Mouse (Mus musculus): ENCODE results near the gene Slc1a4. TPM values are rescaled to one million over a fixed set of nuclear protein-coding genes. Genes with fewer than 3 reads are reported as not detected.

Slc1a4 gene
- polyA plus RNA-seq, 1 experiment from 2014 or later: 19.1 TPM

- Histone ChIP-seq H3K27ac (no peak overlapping the region), H3K27me3 (no peaks in the 10 kb centered on the region), H3K9me3 (no peaks in the 10 kb centered on the region), H3K4me3 (no peak overlapping the region), H3K36me3 (no peaks in the 10 kb centered on the region), H3K4me1 (no peaks in the 10 kb centered on the region), H3K4me2 (no peak overlapping the region), H3K9ac (no peak overlapping the region)
- ATAC-seq (ENCODE audit: insufficient number of reproducible peaks, low FRiP score, low TSS enrichment, low read depth): no peak
- WGBS: 89% methylated on average over 4 of the region's 4 CpGs
These were observed 11.4 kb upstream of the Slc1a4 start for GRCm38 (mm10) chr11:20343952-20344351.

- H3K4me2 ChIP-seq: no peak overlapping the region
- no peaks in the 10 kb centered on the region for H3K9me3 ChIP-seq
- no peak overlapping the region for H3K9ac ChIP-seq
- no peaks in the 10 kb centered on the region for H3K36me3 ChIP-seq
- H3K4me1 ChIP-seq: no peaks in the 10 kb centered on the region
- no peak overlapping the region for H3K27ac ChIP-seq
- H3K4me3 ChIP-seq: no peak overlapping the region
- WGBS: 35% methylated on average over 1 of the region's 1 CpGs
- H3K27me3 ChIP-seq: no peaks in the 10 kb centered on the region
- ATAC-seq (ENCODE audit: insufficient number of reproducible peaks, low FRiP score, low TSS enrichment, low read depth): no peak
These were observed 9.1 kb upstream of the Slc1a4 start for GRCm38 (mm10) chr11:20341598-20341997.

GRCm38 (mm10) chr11:20338703-20339102 is 6.2 kb upstream of the Slc1a4 start:
- Histone ChIP-seq H3K27ac (no peak overlapping the region), H3K9me3 (no peaks in the 10 kb centered on the region), H3K4me2 (no peak overlapping the region), H3K4me1 (no peaks in the 10 kb centered on the region), H3K27me3 (no peaks in the 10 kb centered on the region), H3K9ac (no peak overlapping the region), H3K4me3 (no peak overlapping the region), H3K36me3 (no peaks in the 10 kb centered on the region)
- WGBS: 77% methylated on average over 2 of the region's 2 CpGs
- no peak for ATAC-seq (ENCODE audit: insufficient number of reproducible peaks, low FRiP score, low TSS enrichment, low read depth)

GRCm38 (mm10) chr11:20334301-20334700 is 1.8 kb upstream of the Slc1a4 start:
- no peak overlapping the region for H3K9ac ChIP-seq
- no peaks in the 10 kb centered on the region for H3K36me3 ChIP-seq
- H3K9me3 ChIP-seq: no peaks in the 10 kb centered on the region
- no peak for ATAC-seq (ENCODE audit: insufficient number of reproducible peaks, low FRiP score, low TSS enrichment, low read depth)
- H3K27me3 ChIP-seq: no peaks in the 10 kb centered on the region
- H3K4me2 ChIP-seq: no peak overlapping the region
- WGBS: 26% methylated on average over 1 of the region's 1 CpGs
- no peak overlapping the region for H3K4me3 ChIP-seq
- peaks cover 18% of the 10 kb centered on the region for H3K4me1 ChIP-seq
- no peak overlapping the region for H3K27ac ChIP-seq

- peak; percentile 2 for ATAC-seq (ENCODE audit: insufficient number of reproducible peaks, low FRiP score, low TSS enrichment, low read depth)
- Histone ChIP-seq H3K9me3 (no peaks in the 10 kb centered on the region), H3K9ac (peak overlapping the region; percentile 61), H3K4me3 (peak overlapping the region; percentile 66), H3K27me3 (no peaks in the 10 kb centered on the region), H3K4me2 (peak overlapping the region; percentile 95), H3K27ac (peak overlapping the region; percentile 91), H3K36me3 (no peaks in the 10 kb centered on the region), H3K4me1 (peaks cover 18% of the 10 kb centered on the region)
- under 1% methylated on average over 61 of the region's 61 CpGs for WGBS
These were observed 599 bp downstream of the Slc1a4 start for GRCm38 (mm10) chr11:20331690-20332537.

GRCm38 (mm10) chr11:20331027-20331689 is 1.4 kb downstream of the Slc1a4 start:
- Histone ChIP-seq H3K4me2 (peak overlapping the region; percentile 95), H3K36me3 (no peaks in the 10 kb centered on the region), H3K9ac (peak overlapping the region; percentile 61; the same call in 1 of the 2 replicates), H3K27ac (peak overlapping the region; percentile 91; the same call in 1 of the 2 replicates), H3K27me3 (no peaks in the 10 kb centered on the region), H3K4me1 (peaks cover 18% of the 10 kb centered on the region), H3K9me3 (no peaks in the 10 kb centered on the region), H3K4me3 (peak overlapping the region; percentile 66)
- no peak for ATAC-seq (ENCODE audit: insufficient number of reproducible peaks, low FRiP score, low TSS enrichment, low read depth)
- WGBS: 28% methylated on average over 9 of the region's 9 CpGs

- no peak for ATAC-seq (ENCODE audit: insufficient number of reproducible peaks, low FRiP score, low TSS enrichment, low read depth)
- H3K36me3 ChIP-seq: no peaks in the 10 kb centered on the region
- no peak overlapping the region for H3K27ac ChIP-seq
- no peak overlapping the region for H3K9ac ChIP-seq
- no peaks in the 10 kb centered on the region for H3K9me3 ChIP-seq
- no peak overlapping the region for H3K4me3 ChIP-seq
- WGBS: 90% methylated on average over 5 of the region's 5 CpGs
- H3K4me1 ChIP-seq: peaks cover 18% of the 10 kb centered on the region
- H3K4me2 ChIP-seq: no peak overlapping the region
- H3K27me3 ChIP-seq: no peaks in the 10 kb centered on the region
These were observed 2.8 kb downstream of the Slc1a4 start for GRCm38 (mm10) chr11:20329711-20330110.

- Histone ChIP-seq H3K9ac (no peak overlapping the region), H3K36me3 (no peaks in the 10 kb centered on the region), H3K4me1 (peaks cover 18% of the 10 kb centered on the region), H3K4me2 (no peak overlapping the region), H3K9me3 (no peaks in the 10 kb centered on the region), H3K4me3 (no peak overlapping the region), H3K27me3 (no peaks in the 10 kb centered on the region), H3K27ac (no peak overlapping the region)
- 74% methylated on average over 6 of the region's 6 CpGs for WGBS
- ATAC-seq (ENCODE audit: insufficient number of reproducible peaks, low FRiP score, low TSS enrichment, low read depth): no peak
These were observed 3.7 kb downstream of the Slc1a4 start for GRCm38 (mm10) chr11:20328771-20329170.

GRCm38 (mm10) chr11:20326328-20326995 is 6.1 kb downstream of the Slc1a4 start:
- no peak overlapping the region for H3K4me2 ChIP-seq
- no peak for ATAC-seq (ENCODE audit: insufficient number of reproducible peaks, low FRiP score, low TSS enrichment, low read depth)

GRCm38 (mm10) chr11:20325073-20325694 is 7.3 kb downstream of the Slc1a4 start:
- Histone ChIP-seq H3K27ac (no peak overlapping the region), H3K4me3 (no peak overlapping the region), H3K4me2 (no peak overlapping the region), H3K9ac (no peak overlapping the region), H3K9me3 (no peaks in the 10 kb centered on the region), H3K27me3 (no peaks in the 10 kb centered on the region), H3K4me1 (no peaks in the 10 kb centered on the region), H3K36me3 (no peaks in the 10 kb centered on the region)
- no peak for ATAC-seq (ENCODE audit: insufficient number of reproducible peaks, low FRiP score, low TSS enrichment, low read depth)
- WGBS: 91% methylated on average over 9 of the region's 9 CpGs

More at GRCm38 (mm10) chr11:20326328-20326995, 6.1 kb downstream of the Slc1a4 start:
- Histone ChIP-seq H3K9ac (no peak overlapping the region), H3K4me1 (peaks cover 8% of the 10 kb centered on the region; the same call in 1 of the 2 replicates), H3K9me3 (no peaks in the 10 kb centered on the region), H3K4me3 (no peak overlapping the region), H3K27ac (peak overlapping the region; percentile 33; the same call in 1 of the 2 replicates), H3K27me3 (no peaks in the 10 kb centered on the region), H3K36me3 (no peaks in the 10 kb centered on the region)
- 64% methylated on average over 11 of the region's 11 CpGs for WGBS

GRCm38 (mm10) chr11:20324006-20324405 is 8.5 kb downstream of the Slc1a4 start:
- H3K9ac ChIP-seq: no peak overlapping the region
- no peaks in the 10 kb centered on the region for H3K36me3 ChIP-seq
- no peak overlapping the region for H3K27ac ChIP-seq
- H3K27me3 ChIP-seq: no peaks in the 10 kb centered on the region
- no peak overlapping the region for H3K4me2 ChIP-seq
- 93% methylated on average over 3 of the region's 3 CpGs for WGBS
- ATAC-seq (ENCODE audit: insufficient number of reproducible peaks, low FRiP score, low TSS enrichment, low read depth): no peak
- no peak overlapping the region for H3K4me3 ChIP-seq
- H3K9me3 ChIP-seq: no peaks in the 10 kb centered on the region
- H3K4me1 ChIP-seq: no peaks in the 10 kb centered on the region

Measured in limb, embryonic 15.5 days (tissue).